Mouse (Mus musculus): ENCODE measurements around the gene Oxa1l. TPM values are rescaled to one million over a fixed set of nuclear protein-coding genes. Genes with fewer than 3 reads are reported as not detected.

The Oxa1l gene
- polyA plus RNA-seq, 1 experiment from 2014 or later: 49.9 TPM

- Histone ChIP-seq H3K4me3 (ENCODE audit: low read depth, low read length) (no peak overlapping the region), H3K4me2 (ENCODE audit: low read depth, low read length) (no peak overlapping the region), H3K36me3 (replicated peaks; ENCODE audit: control insufficient read depth, insufficient read depth, low read depth, low read length) (no peaks in the 10 kb centered on the region), H3K4me1 (ENCODE audit: control insufficient read depth, insufficient read depth, low read length) (no peaks in the 10 kb centered on the region), H3K9ac (replicated peaks; ENCODE audit: low read length) (no peak overlapping the region), H3K27me3 (ENCODE audit: control insufficient read depth, insufficient read depth, low read length) (no peaks in the 10 kb centered on the region), H3K9me3 (replicated peaks; ENCODE audit: control insufficient read depth, low read length) (no peaks in the 10 kb centered on the region), H3K27ac (replicated peaks; ENCODE audit: low read depth, low read length) (no peak overlapping the region)
- WGBS: 73% methylated on average over 3 of the region's 3 CpGs
- ATAC-seq (replicated peaks; ENCODE audit: insufficient number of reproducible peaks, low FRiP score, low TSS enrichment, low read depth) (no peak), DNase-seq (ENCODE audit: low spot score) (peak; percentile 27)
These were observed 15.3 kb downstream of the Oxa1l start for GRCm38 (mm10) chr14:54375916-54376315.

- H3K4me3 ChIP-seq (ENCODE audit: low read depth, low read length): no peak overlapping the region
- no peaks in the 10 kb centered on the region for H3K4me1 ChIP-seq (ENCODE audit: control insufficient read depth, insufficient read depth, low read length)
- ATAC-seq (replicated peaks; ENCODE audit: insufficient number of reproducible peaks, low FRiP score, low TSS enrichment, low read depth) (no peak), DNase-seq (ENCODE audit: low spot score) (no peak)
- no peaks in the 10 kb centered on the region for H3K36me3 ChIP-seq (replicated peaks; ENCODE audit: control insufficient read depth, insufficient read depth, low read depth, low read length)
- no peaks in the 10 kb centered on the region for H3K9me3 ChIP-seq (replicated peaks; ENCODE audit: control insufficient read depth, low read length)
- no peak overlapping the region for H3K9ac ChIP-seq (replicated peaks; ENCODE audit: low read length)
- H3K4me2 ChIP-seq (ENCODE audit: low read depth, low read length): no peak overlapping the region
- H3K27ac ChIP-seq (replicated peaks; ENCODE audit: low read depth, low read length): no peak overlapping the region
- WGBS: 88% methylated on average over 6 of the region's 6 CpGs
- H3K27me3 ChIP-seq (ENCODE audit: control insufficient read depth, insufficient read depth, low read length): no peaks in the 10 kb centered on the region
These were observed 16.5 kb downstream of the Oxa1l start for GRCm38 (mm10) chr14:54377166-54377565.

- no peak overlapping the region for H3K9ac ChIP-seq (replicated peaks; ENCODE audit: low read length)
- H3K36me3 ChIP-seq (replicated peaks; ENCODE audit: control insufficient read depth, insufficient read depth, low read depth, low read length): no peaks in the 10 kb centered on the region
- no peak overlapping the region for H3K4me3 ChIP-seq (ENCODE audit: low read depth, low read length)
- H3K27me3 ChIP-seq (ENCODE audit: control insufficient read depth, insufficient read depth, low read length): no peaks in the 10 kb centered on the region
- WGBS: 81% methylated on average over 13 of the region's 13 CpGs
- no peaks in the 10 kb centered on the region for H3K9me3 ChIP-seq (replicated peaks; ENCODE audit: control insufficient read depth, low read length)
- no peak overlapping the region for H3K27ac ChIP-seq (replicated peaks; ENCODE audit: low read depth, low read length)
- DNase-seq (ENCODE audit: low spot score) (no peak), ATAC-seq (replicated peaks; ENCODE audit: insufficient number of reproducible peaks, low FRiP score, low TSS enrichment, low read depth) (no peak)
- H3K4me2 ChIP-seq (ENCODE audit: low read depth, low read length): no peak overlapping the region
- no peaks in the 10 kb centered on the region for H3K4me1 ChIP-seq (ENCODE audit: control insufficient read depth, insufficient read depth, low read length)
These were observed 18.9 kb downstream of the Oxa1l start for GRCm38 (mm10) chr14:54379571-54379970.

GRCm38 (mm10) chr14:54380616-54381015 is 20.0 kb downstream of the Oxa1l start:
- no peak for ATAC-seq (replicated peaks; ENCODE audit: insufficient number of reproducible peaks, low FRiP score, low TSS enrichment, low read depth)
- no peaks in the 10 kb centered on the region for H3K4me1 ChIP-seq (ENCODE audit: control insufficient read depth, insufficient read depth, low read length)
- H3K36me3 ChIP-seq (replicated peaks; ENCODE audit: control insufficient read depth, insufficient read depth, low read depth, low read length): no peaks in the 10 kb centered on the region
- H3K4me3 ChIP-seq (ENCODE audit: low read depth, low read length): no peak overlapping the region
- no peak overlapping the region for H3K27ac ChIP-seq (replicated peaks; ENCODE audit: low read depth, low read length)
- no peak for DNase-seq (ENCODE audit: low spot score)
- no peaks in the 10 kb centered on the region for H3K27me3 ChIP-seq (ENCODE audit: control insufficient read depth, insufficient read depth, low read length)
- WGBS: 70% methylated on average over 4 of the region's 4 CpGs
- no peak overlapping the region for H3K4me2 ChIP-seq (ENCODE audit: low read depth, low read length)
- no peak overlapping the region for H3K9ac ChIP-seq (replicated peaks; ENCODE audit: low read length)
- no peaks in the 10 kb centered on the region for H3K9me3 ChIP-seq (replicated peaks; ENCODE audit: control insufficient read depth, low read length)

- no peak for ATAC-seq (replicated peaks; ENCODE audit: insufficient number of reproducible peaks, low FRiP score, low TSS enrichment, low read depth)
- H3K27ac ChIP-seq (replicated peaks; ENCODE audit: low read depth, low read length): no peak overlapping the region
These were observed 21.2 kb downstream of the Oxa1l start for GRCm38 (mm10) chr14:54381816-54382215.

GRCm38 (mm10) chr14:54382641-54383040 is 22.0 kb downstream of the Oxa1l start:
- DNase-seq (ENCODE audit: low spot score) (no peak), ATAC-seq (replicated peaks; ENCODE audit: insufficient number of reproducible peaks, low FRiP score, low TSS enrichment, low read depth) (no peak)
- no peak overlapping the region for H3K27ac ChIP-seq (replicated peaks; ENCODE audit: low read depth, low read length)
- 70% methylated on average over 9 of the region's 9 CpGs for WGBS
- H3K36me3 ChIP-seq (replicated peaks; ENCODE audit: control insufficient read depth, insufficient read depth, low read depth, low read length): no peaks in the 10 kb centered on the region
- H3K4me1 ChIP-seq (ENCODE audit: control insufficient read depth, insufficient read depth, low read length): no peaks in the 10 kb centered on the region
- H3K27me3 ChIP-seq (ENCODE audit: control insufficient read depth, insufficient read depth, low read length): no peaks in the 10 kb centered on the region
- no peak overlapping the region for H3K4me3 ChIP-seq (ENCODE audit: low read depth, low read length)
- no peaks in the 10 kb centered on the region for H3K9me3 ChIP-seq (replicated peaks; ENCODE audit: control insufficient read depth, low read length)
- H3K4me2 ChIP-seq (ENCODE audit: low read depth, low read length): no peak overlapping the region
- H3K9ac ChIP-seq (replicated peaks; ENCODE audit: low read length): no peak overlapping the region

More at GRCm38 (mm10) chr14:54381816-54382215, 21.2 kb downstream of the Oxa1l start:
- WGBS: 81% methylated on average over 10 of the region's 10 CpGs
- H3K36me3 ChIP-seq (replicated peaks; ENCODE audit: control insufficient read depth, insufficient read depth, low read depth, low read length): no peaks in the 10 kb centered on the region
- no peak overlapping the region for H3K4me3 ChIP-seq (ENCODE audit: low read depth, low read length)
- no peak overlapping the region for H3K9ac ChIP-seq (replicated peaks; ENCODE audit: low read length)
- H3K4me2 ChIP-seq (ENCODE audit: low read depth, low read length): no peak overlapping the region
- no peaks in the 10 kb centered on the region for H3K4me1 ChIP-seq (ENCODE audit: control insufficient read depth, insufficient read depth, low read length)
- no peaks in the 10 kb centered on the region for H3K27me3 ChIP-seq (ENCODE audit: control insufficient read depth, insufficient read depth, low read length)
- no peak for DNase-seq (ENCODE audit: low spot score)
- no peaks in the 10 kb centered on the region for H3K9me3 ChIP-seq (replicated peaks; ENCODE audit: control insufficient read depth, low read length)

- DNase-seq (ENCODE audit: low spot score): no peak
- ATAC-seq (replicated peaks; ENCODE audit: insufficient number of reproducible peaks, low FRiP score, low TSS enrichment, low read depth): no peak
- WGBS: 51% methylated on average over 4 of the region's 4 CpGs
These were observed 22.7 kb downstream of the Oxa1l start for GRCm38 (mm10) chr14:54383355-54383771.

GRCm38 (mm10) chr14:54384396-54384795 is 23.8 kb downstream of the Oxa1l start:
- no peaks in the 10 kb centered on the region for H3K9me3 ChIP-seq (replicated peaks; ENCODE audit: control insufficient read depth, low read length)
- no peak overlapping the region for H3K4me2 ChIP-seq (ENCODE audit: low read depth, low read length)
- WGBS: 92% methylated on average over 8 of the region's 8 CpGs
- H3K27ac ChIP-seq (replicated peaks; ENCODE audit: low read depth, low read length): no peak overlapping the region
- DNase-seq (ENCODE audit: low spot score) (no peak), ATAC-seq (replicated peaks; ENCODE audit: insufficient number of reproducible peaks, low FRiP score, low TSS enrichment, low read depth) (no peak)
- H3K4me1 ChIP-seq (ENCODE audit: control insufficient read depth, insufficient read depth, low read length): no peaks in the 10 kb centered on the region
- H3K4me3 ChIP-seq (ENCODE audit: low read depth, low read length): no peak overlapping the region
- H3K36me3 ChIP-seq (replicated peaks; ENCODE audit: control insufficient read depth, insufficient read depth, low read depth, low read length): no peaks in the 10 kb centered on the region
- H3K27me3 ChIP-seq (ENCODE audit: control insufficient read depth, insufficient read depth, low read length): no peaks in the 10 kb centered on the region
- no peak overlapping the region for H3K9ac ChIP-seq (replicated peaks; ENCODE audit: low read length)

More at GRCm38 (mm10) chr14:54383355-54383771, 22.7 kb downstream of the Oxa1l start:
- Histone ChIP-seq H3K4me2 (ENCODE audit: low read depth, low read length) (no peak overlapping the region), H3K27ac (replicated peaks; ENCODE audit: low read depth, low read length) (no peak overlapping the region), H3K9me3 (replicated peaks; ENCODE audit: control insufficient read depth, low read length) (no peaks in the 10 kb centered on the region), H3K36me3 (replicated peaks; ENCODE audit: control insufficient read depth, insufficient read depth, low read depth, low read length) (no peaks in the 10 kb centered on the region), H3K9ac (replicated peaks; ENCODE audit: low read length) (no peak overlapping the region), H3K4me3 (ENCODE audit: low read depth, low read length) (no peak overlapping the region), H3K27me3 (ENCODE audit: control insufficient read depth, insufficient read depth, low read length) (no peaks in the 10 kb centered on the region), H3K4me1 (ENCODE audit: control insufficient read depth, insufficient read depth, low read length) (no peaks in the 10 kb centered on the region)
